Mouse (Mus musculus): Measurements from ENCODE around the gene Krt20.

GRCm38 (mm10) chr11:99473433-99473832 is 35.5 kb upstream of the Krt20 start:
- TF ChIP-seq POLR2A (IDR thresholded peaks at IDR 0.05; ENCODE audit: insufficient read length, low read depth) (no peak), CEBPB (IDR thresholded peaks at IDR 0.05; ENCODE audit: insufficient read depth, poor library complexity, severe bottlenecking) (no peak), TCF3 (IDR thresholded peaks at IDR 0.05; ENCODE audit: insufficient read length, low read depth) (no peak), MYOD1 (IDR thresholded peaks at IDR 0.05; ENCODE audit: control insufficient read depth in 1 of 3, insufficient read length in 2 of 3, low read depth in 2 of 3) (no peak), MYOG (IDR thresholded peaks at IDR 0.05; ENCODE audit: control insufficient read depth in 1 of 3, insufficient read depth in 1 of 3, insufficient read length in 2 of 3, low read depth in 2 of 3) (no peak), POLR2AphosphoS2 (IDR thresholded peaks at IDR 0.05; ENCODE audit: insufficient read length, low read depth) (no peak)

All from myocyte (in vitro differentiated cells).